Mouse (Mus musculus) G1E (cell line): ENCODE results near the gene Mvk.

Experiments
- CTCF ChIP-seq: IDR thresholded peaks from 2 replicates; pipeline ENCODE4 v1.5.1; 2012; ENCODE audit warnings: low read depth, low read length, inconsistent platforms, mixed read lengths
- GATA1 ChIP-seq: IDR thresholded peaks from 2 replicates; pipeline ENCODE4 v1.6.1; 2012; ENCODE audit warnings: borderline replicate concordance, low read length, inconsistent platforms, mixed read lengths

DNA sequence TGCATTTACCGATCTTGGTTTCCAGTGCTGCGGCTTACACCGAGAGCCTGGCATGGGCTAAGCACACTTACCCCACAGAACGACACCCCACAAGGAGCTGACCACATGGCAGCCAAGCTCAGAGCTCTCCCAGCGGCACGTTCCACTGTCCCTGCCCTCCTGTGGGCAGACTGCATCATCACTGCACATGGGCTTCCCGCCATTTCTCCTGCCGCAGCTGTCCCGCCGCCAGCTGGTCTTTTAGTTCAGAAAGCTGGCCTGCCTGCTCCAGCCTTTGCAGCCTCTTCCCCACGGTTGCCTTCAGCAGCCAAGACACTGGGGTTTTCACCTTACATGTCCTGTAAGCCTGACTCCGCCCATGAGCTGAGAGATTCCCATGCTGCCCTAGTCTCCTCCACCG, 33.6 kb upstream of the Mvk start:
- TF ChIP-seq CTCF = no peak
- TF ChIP-seq GATA1 = no peak
